Mouse (Mus musculus): ENCODE measurements around the gene Folr1.

DNA sequence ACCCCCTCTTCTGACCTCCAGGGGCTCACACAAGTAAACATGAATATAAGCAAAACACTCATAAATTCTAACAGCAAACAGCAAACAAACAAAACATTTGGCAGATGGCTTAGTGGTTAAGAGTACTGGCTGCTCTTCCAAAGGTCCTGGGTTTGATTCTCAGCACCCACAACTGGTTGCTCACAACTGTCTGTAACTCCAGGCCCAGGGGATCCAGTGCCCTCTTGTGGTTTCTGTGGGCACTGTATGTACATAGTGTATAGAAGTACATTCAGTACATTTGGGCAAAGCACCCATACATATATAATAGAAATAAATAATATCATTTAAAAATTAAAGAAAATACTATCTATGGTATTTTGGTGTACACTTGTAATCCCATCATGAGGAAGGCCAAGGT lies 32.3 kb upstream of the Folr1 start:
- TF ChIP-seq CTCF (IDR thresholded peaks at IDR 0.05; ENCODE audit: extremely low read depth, insufficient read depth, low read length): no peak
- TF ChIP-seq POLR2A (IDR thresholded peaks at IDR 0.05; ENCODE audit: extremely low read depth, insufficient read depth, low read length): no peak
